Comparison of ENCODE assay signal across 14 mouse cellular contexts in genomic region chr1:71767076-71767475, GRCm38 (mm10).
DNase-seq lines count a peak whose midpoint lies in the region; ATAC-seq and TF ChIP-seq lines count a peak whose summit lies in the region.
"Had no signal": no experiment of that assay in that cellular context is flagged by ENCODE, and none has a peak within 500 bp of the region (broad histone marks: within the 10 kb centered on the region; RNA-seq: fewer than 3 reads in every experiment).

No protein-coding gene starts in this region.

- H3K4me3 ChIP-seq in heart, embryonic 10.5 days = no peak overlapping the region
- no peak overlapping the region for H3K4me3 ChIP-seq in lung, embryonic 16.5 days (ENCODE audit: low read length)
- no peak overlapping the region for H3K4me3 ChIP-seq in lung, adult 2 months (replicated peaks; ENCODE audit: extremely low read depth, low read depth, low read length)
- no peak overlapping the region for H3K4me3 ChIP-seq in kidney, postnatal 0 days (replicated peaks; ENCODE audit: low read depth, low read length)
- H3K4me3 ChIP-seq in myocyte = no peak overlapping the region
- H3K4me3 ChIP-seq in hindbrain, embryonic 14.5 days (replicated peaks; ENCODE audit: low read length) = no peak overlapping the region
- H3K4me3 ChIP-seq: embryonic facial prominence, embryonic 15.5 days; forebrain, embryonic 13.5 days; heart, embryonic 15.5 days had no signal

- TF ChIP-seq POLR2A in lung, adult 2 months (IDR thresholded peaks at IDR 0.05; ENCODE audit: borderline replicate concordance, extremely low read depth, low read depth, low read length) = no peak
- no peak for TF ChIP-seq POLR2A in myocyte (IDR thresholded peaks at IDR 0.05; ENCODE audit: insufficient read length, low read depth)

- peak; percentile 75 for ATAC-seq in lung, embryonic 16.5 days (ENCODE audit: low read depth)
- ATAC-seq in kidney, postnatal 0 days (replicated peaks; ENCODE audit: low FRiP score, low read depth) = no peak
- ATAC-seq in hindbrain, embryonic 14.5 days (ENCODE audit: low FRiP score) = no peak
- ATAC-seq: forebrain, embryonic 13.5 days had no signal

- no peaks in the 10 kb centered on the region for H3K4me1 ChIP-seq in heart, embryonic 10.5 days
- 0 out of 2 replicates have a peak, but pooled peaks cover 3% of the 10 kb centered on the region for H3K4me1 ChIP-seq in lung, embryonic 16.5 days (replicated peaks; ENCODE audit: control insufficient read depth, insufficient read depth, low read length)
- H3K4me1 ChIP-seq in lung, adult 2 months (ENCODE audit: control insufficient read depth, insufficient read depth, low read length) = no peaks in the 10 kb centered on the region
- no peaks in the 10 kb centered on the region for H3K4me1 ChIP-seq in kidney, postnatal 0 days (replicated peaks; ENCODE audit: insufficient read depth, low read length)
- H3K4me1 ChIP-seq in hindbrain, embryonic 14.5 days (replicated peaks; ENCODE audit: control insufficient read depth, insufficient read depth, low read length) = no peaks in the 10 kb centered on the region
- H3K4me1 ChIP-seq: forebrain, embryonic 13.5 days; heart, embryonic 15.5 days had no signal

- H3K27me3 ChIP-seq in heart, embryonic 10.5 days (ENCODE audit: insufficient read depth, poor library complexity, severe bottlenecking) = no peaks in the 10 kb centered on the region
- no peaks in the 10 kb centered on the region for H3K27me3 ChIP-seq in lung, embryonic 16.5 days (ENCODE audit: control insufficient read depth, insufficient read depth, low read depth, low read length)
- no peaks in the 10 kb centered on the region for H3K27me3 ChIP-seq in kidney, postnatal 0 days (ENCODE audit: insufficient read depth, low read length)
- no peaks in the 10 kb centered on the region for H3K27me3 ChIP-seq in myocyte (ENCODE audit: control insufficient read depth, insufficient read depth, insufficient read length)
- H3K27me3 ChIP-seq in hindbrain, embryonic 14.5 days (ENCODE audit: control insufficient read depth, insufficient read depth, low read length) = no peaks in the 10 kb centered on the region
- H3K27me3 ChIP-seq: embryonic facial prominence, embryonic 15.5 days; forebrain, embryonic 13.5 days; heart, embryonic 15.5 days had no signal

- H3ac ChIP-seq in myocyte (ENCODE audit: control insufficient read depth, insufficient read length) = no peak overlapping the region

- H3K9ac ChIP-seq in lung, embryonic 16.5 days (ENCODE audit: low read length) = no peak overlapping the region
- H3K9ac ChIP-seq in kidney, postnatal 0 days (ENCODE audit: low read depth, low read length) = no peak overlapping the region
- H3K9ac ChIP-seq in hindbrain, embryonic 14.5 days = no peak overlapping the region
- H3K9ac ChIP-seq: embryonic facial prominence, embryonic 15.5 days; forebrain, embryonic 13.5 days; heart, embryonic 15.5 days; liver, embryonic 14.5 days had no signal

- no peak overlapping the region for H3K27ac ChIP-seq in heart, embryonic 10.5 days
- H3K27ac ChIP-seq in lung, embryonic 16.5 days (ENCODE audit: low read length) = no peak overlapping the region
- H3K27ac ChIP-seq in kidney, postnatal 0 days = no peak overlapping the region
- no peak overlapping the region for H3K27ac ChIP-seq in hindbrain, embryonic 14.5 days
- H3K27ac ChIP-seq: embryonic facial prominence, embryonic 15.5 days; forebrain, embryonic 13.5 days; heart, embryonic 15.5 days; liver, embryonic 14.5 days had no signal

- TF ChIP-seq CTCF in lung, adult 2 months (IDR thresholded peaks at IDR 0.05; ENCODE audit: insufficient read depth, low read length) = no peak
- no peak for TF ChIP-seq CTCF in kidney, postnatal 0 days (IDR thresholded peaks at IDR 0.05; ENCODE audit: low read depth)

- 0 out of 2 replicates have a peak, but pooled peaks cover under 1% of the 10 kb centered on the region for H3K9me3 ChIP-seq in heart, embryonic 10.5 days
- no peaks in the 10 kb centered on the region for H3K9me3 ChIP-seq in lung, embryonic 16.5 days (ENCODE audit: control insufficient read depth, low read length)
- H3K9me3 ChIP-seq in kidney, postnatal 0 days (replicated peaks; ENCODE audit: low read length) = no peaks in the 10 kb centered on the region
- H3K9me3 ChIP-seq in hindbrain, embryonic 14.5 days (ENCODE audit: control insufficient read depth, low read length) = no peaks in the 10 kb centered on the region
- H3K9me3 ChIP-seq: embryonic facial prominence, embryonic 15.5 days; forebrain, embryonic 13.5 days; heart, embryonic 15.5 days had no signal

- peak; percentile 20 for DNase-seq in heart, adult 8-10 months (ENCODE audit: low spot score)
- no peak for DNase-seq in heart, embryonic 10.5 days (ENCODE audit: low spot score)
- no peak for DNase-seq in lung, adult 2 months
- peak; percentile 83 for DNase-seq in kidney, postnatal 0 days (ENCODE audit: low spot score)
- no peak for DNase-seq in hindbrain, embryonic 14.5 days (ENCODE audit: low spot score)
- no peak for DNase-seq in cerebellum, adult 9-10 months
- DNase-seq: B cell, adult 2 months; cerebellum, adult 11-12 months had no signal

- H3K36me3 ChIP-seq in heart, embryonic 10.5 days = no peaks in the 10 kb centered on the region
- H3K36me3 ChIP-seq in lung, embryonic 16.5 days (ENCODE audit: control insufficient read depth, insufficient read depth, low read length) = no peaks in the 10 kb centered on the region
- no peaks in the 10 kb centered on the region for H3K36me3 ChIP-seq in kidney, postnatal 0 days (ENCODE audit: insufficient read depth, low read length)
- no peaks in the 10 kb centered on the region for H3K36me3 ChIP-seq in myocyte (ENCODE audit: control insufficient read depth, insufficient read depth)
- H3K36me3 ChIP-seq in hindbrain, embryonic 14.5 days (replicated peaks; ENCODE audit: control insufficient read depth, insufficient read depth) = no peaks in the 10 kb centered on the region
- H3K36me3 ChIP-seq: embryonic facial prominence, embryonic 15.5 days; heart, embryonic 15.5 days had no signal

- no peak overlapping the region for H3K4me2 ChIP-seq in lung, embryonic 16.5 days (ENCODE audit: low read depth, low read length)
- H3K4me2 ChIP-seq in kidney, postnatal 0 days (ENCODE audit: low read length) = no peak overlapping the region
- H3K4me2 ChIP-seq in myocyte (ENCODE audit: low read depth) = peak overlapping the region; percentile 1
- H3K4me2 ChIP-seq in hindbrain, embryonic 14.5 days (replicated peaks) = no peak overlapping the region
- H3K4me2 ChIP-seq: embryonic facial prominence, embryonic 15.5 days; forebrain, embryonic 13.5 days; heart, embryonic 15.5 days had no signal

- 53% methylated on average over 5 of the region's 5 CpGs for WGBS in heart, embryonic 10.5 days
- 39% methylated on average over 5 of the region's 5 CpGs for WGBS in lung, embryonic 16.5 days
- 56% methylated on average over 5 of the region's 5 CpGs for WGBS in lung, adult 2 months
- 53% methylated on average over 5 of the region's 5 CpGs for WGBS in kidney, postnatal 0 days
- 76% methylated on average over 5 of the region's 5 CpGs for WGBS in hindbrain, embryonic 14.5 days

- H3K79me2 ChIP-seq in myocyte (ENCODE audit: control insufficient read depth, insufficient read depth) = no peaks in the 10 kb centered on the region

TF ChIP-seq in myocyte, 11 proteins besides CTCF, POLR2A, EP300 and RAD21:
- TF ChIP-seq MYOG (IDR thresholded peaks at IDR 0.05; ENCODE audit: control insufficient read depth in 1 of 3, insufficient read depth in 1 of 3, insufficient read length in 2 of 3, low read depth in 2 of 3) (peak in 2 of 3 experiments; percentile 4 to 33), CEBPB (IDR thresholded peaks at IDR 0.05; ENCODE audit: insufficient read depth, poor library complexity, severe bottlenecking) (no peak), MAX (IDR thresholded peaks at IDR 0.05; ENCODE audit: low read depth) (no peak), POLR2AphosphoS2 (IDR thresholded peaks at IDR 0.05; ENCODE audit: insufficient read length, low read depth) (no peak), MYOD1 (IDR thresholded peaks at IDR 0.05; ENCODE audit: control insufficient read depth in 1 of 3, insufficient read length in 2 of 3, low read depth in 2 of 3) (peak in 2 of 3 experiments; percentile 30 to 72), E2F4 (IDR thresholded peaks at IDR 0.05; ENCODE audit: insufficient read depth) (no peak), USF1 (IDR thresholded peaks at IDR 0.05; ENCODE audit: low read depth) (peak; percentile 49), TCF12 (IDR thresholded peaks at IDR 0.05; ENCODE audit: insufficient read depth, poor library complexity, severe bottlenecking) (peak; percentile 17), SRF (IDR thresholded peaks at IDR 0.05; ENCODE audit: control insufficient read depth, insufficient read length, low read depth) (no peak), REST (IDR thresholded peaks at IDR 0.05; ENCODE audit: insufficient read depth, insufficient read length) (no peak), TCF3 (IDR thresholded peaks at IDR 0.05; ENCODE audit: insufficient read length, low read depth) (no peak)

Comparison
In these comparisons a context has a peak if more than half of its experiments do, and no peak if none do; other contexts are left out.
1. DNase-seq: peak in heart, adult 8-10 months (single experiment) and kidney, postnatal 0 days (single experiment); none in heart, embryonic 10.5 days (single experiment), lung, adult 2 months (single experiment), hindbrain, embryonic 14.5 days (single experiment) and cerebellum, adult 9-10 months (single experiment).